Mouse (Mus musculus) neutrophil, adult 5-6 weeks (primary cell): ENCODE measurements around the gene Slc2a2. TPM values are rescaled to one million over a fixed set of nuclear protein-coding genes. Genes with fewer than 3 reads are reported as not detected.
"Not testable (repeated sequence)": the region's sequence is repeated elsewhere in the genome, so short reads cannot be mapped to it uniquely, and the experiment has no call there.

Experiments
- ATAC-seq: fragments of 151-379, 151-347 bp; 2 replicates; pipeline ENCODE4 v1.8.0; 2017; ENCODE audit warnings: mild to moderate bottlenecking, moderate TSS enrichment; ENCODE audit not compliant: insufficient number of reproducible peaks, poor library complexity, low FRiP score, severe bottlenecking; ENCODE audit errors: extremely low read depth
- total RNA-seq: library from RNA; stranded (forward); fragments of 200-1000 nt; gene quantifications from 2 replicates; pipeline ENCODE4 v1.2.3, GENCODE M21; 2017

Gene Slc2a2
- total RNA-seq, 1 experiment from 2014 or later, result not detected

DNA sequence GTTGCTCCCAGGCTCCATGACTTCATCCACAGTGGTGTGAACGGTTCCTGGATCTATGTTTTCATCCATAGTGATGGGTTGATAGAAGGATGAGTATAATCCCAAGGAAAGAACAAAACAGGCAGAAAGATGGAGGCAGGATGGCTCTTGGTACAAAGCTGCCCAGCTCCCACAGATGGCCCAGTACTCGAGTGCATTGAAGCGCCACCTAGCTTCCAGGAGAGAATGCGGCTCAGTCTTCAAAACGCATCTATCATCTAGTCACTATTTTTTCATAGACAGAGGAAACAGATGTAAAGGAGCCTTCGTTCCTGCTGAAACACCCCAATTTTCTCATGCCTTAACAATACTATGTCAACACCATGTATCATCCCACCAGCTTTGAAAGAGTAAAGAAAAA lies 25.8 kb downstream of the Slc2a2 start:
- ATAC-seq, result no peak

DNA sequence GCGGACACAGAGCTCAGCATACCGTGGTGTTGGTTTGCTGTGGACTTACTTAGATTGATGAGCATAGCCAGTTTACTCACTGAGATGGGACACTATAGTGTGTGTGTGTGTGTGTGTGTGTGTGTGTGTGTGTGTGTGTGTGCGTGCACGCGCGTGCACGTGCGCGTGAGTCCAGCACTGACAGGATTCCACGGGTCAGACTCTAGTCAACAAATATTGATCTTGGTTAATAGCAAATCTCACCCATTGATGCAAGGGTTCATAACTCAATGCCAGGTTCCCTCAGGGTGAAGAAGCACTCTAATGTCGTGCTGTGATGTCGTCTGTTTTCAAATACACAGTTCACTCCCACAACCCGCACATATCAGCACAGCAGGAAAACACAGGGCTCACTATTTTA lies 27.5 kb downstream of the Slc2a2 start:
- ATAC-seq, result no peak

DNA sequence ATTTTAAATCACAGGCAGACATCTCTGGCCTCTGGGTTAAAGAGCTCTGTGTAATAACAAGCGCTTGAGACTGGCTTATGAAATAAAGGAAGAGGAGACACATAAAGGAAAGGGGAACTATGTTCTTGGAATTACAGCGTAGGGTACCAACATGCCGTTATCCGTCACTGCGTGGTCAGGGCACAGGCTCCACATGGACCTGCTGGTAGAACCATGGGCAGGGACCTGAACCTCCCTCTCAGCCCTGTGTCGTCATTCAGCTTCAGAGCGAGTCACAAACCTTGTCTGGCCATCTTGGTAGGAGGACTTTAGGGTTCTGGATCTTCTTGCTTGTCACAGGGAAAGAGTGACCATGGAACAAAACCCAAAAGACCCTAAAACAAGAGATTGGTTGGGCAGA lies 28.7 kb downstream of the Slc2a2 start:
- no peak for ATAC-seq

DNA sequence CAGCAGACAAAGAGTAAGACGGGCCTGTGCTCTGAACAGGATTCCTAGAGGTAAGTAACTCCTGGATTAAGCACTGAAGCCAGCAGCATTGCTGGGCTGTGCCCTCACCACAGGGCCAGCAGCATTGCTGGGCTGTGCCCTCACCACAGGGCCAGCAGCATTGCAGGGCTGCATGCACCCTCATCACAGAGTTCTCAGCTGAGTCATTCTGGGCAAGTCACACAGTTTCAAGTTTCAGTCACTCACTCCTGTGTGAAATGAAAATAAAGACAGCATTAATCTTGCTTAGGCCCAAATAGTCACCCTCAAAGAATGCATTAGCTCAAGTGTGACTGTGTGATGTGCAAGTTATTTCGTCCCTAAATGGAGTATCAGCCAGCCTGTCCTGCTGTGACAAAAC lies 37.0 kb downstream of the Slc2a2 start:
- no peak for ATAC-seq

- no peak for ATAC-seq
These were observed 39.3 kb downstream of the Slc2a2 start for GRCm38 (mm10) chr3:28736981-28737380.

DNA sequence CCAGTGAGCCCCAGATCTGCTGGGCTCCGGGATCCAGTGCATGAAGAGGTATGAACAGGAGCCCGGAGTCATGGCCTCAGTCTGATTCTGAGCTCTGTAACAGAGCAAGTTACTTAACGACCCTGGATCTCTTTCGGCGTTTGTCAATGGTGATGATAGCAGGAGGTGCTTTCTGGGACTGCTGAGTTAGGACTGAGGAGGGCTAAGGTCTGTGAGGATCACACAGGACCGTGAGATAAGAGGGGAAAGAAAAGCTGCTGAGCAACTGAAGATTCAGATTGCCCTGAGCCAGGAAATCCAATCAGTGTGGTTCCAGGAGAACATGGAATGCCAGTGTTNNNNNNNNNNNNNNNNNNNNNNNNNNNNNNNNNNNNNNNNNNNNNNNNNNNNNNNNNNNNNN lies 42.6 kb downstream of the Slc2a2 start:
- ATAC-seq, result no peak

- ATAC-seq, result no peak
These were observed 45.5 kb downstream of the Slc2a2 start for GRCm38 (mm10) chr3:28743251-28743650.

DNA sequence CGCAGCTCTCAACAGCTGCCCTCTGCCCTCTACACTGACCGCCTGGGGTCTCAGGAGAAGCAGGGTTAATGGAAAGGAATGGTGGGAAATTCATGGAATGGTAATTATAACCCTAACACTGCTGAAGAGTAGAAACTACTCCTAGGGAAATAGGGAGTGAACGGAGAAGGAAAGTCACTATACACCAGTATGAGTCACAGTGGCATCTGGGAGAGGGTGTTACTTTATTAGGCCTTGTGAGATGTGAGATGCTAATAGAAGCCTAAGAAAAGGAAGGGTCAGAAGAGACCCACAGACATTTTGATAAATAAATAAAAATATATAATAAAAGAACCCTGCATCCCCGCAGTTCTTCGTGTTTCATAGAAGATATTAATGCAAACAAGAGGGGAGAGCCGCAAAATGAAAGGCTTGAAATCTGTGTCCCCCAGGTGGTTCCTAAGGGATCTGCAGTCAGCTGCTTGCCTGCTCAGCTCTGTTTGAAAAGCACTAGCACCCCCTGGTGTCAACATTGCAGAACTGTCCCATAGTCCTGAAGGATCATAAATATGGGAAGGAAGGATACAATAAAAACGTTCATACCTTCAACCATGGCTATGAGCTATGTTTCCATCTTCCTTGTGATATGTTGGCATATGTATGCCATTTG lies 48.3 kb downstream of the Slc2a2 start:
- peak; percentile 75 for ATAC-seq

GRCm38 (mm10) chr3:28748151-28748550 lies 50.4 kb downstream of the Slc2a2 start:
- ATAC-seq, result no peak

- no peak for ATAC-seq
These were observed 51.3 kb downstream of the Slc2a2 start for GRCm38 (mm10) chr3:28748956-28749355.

DNA sequence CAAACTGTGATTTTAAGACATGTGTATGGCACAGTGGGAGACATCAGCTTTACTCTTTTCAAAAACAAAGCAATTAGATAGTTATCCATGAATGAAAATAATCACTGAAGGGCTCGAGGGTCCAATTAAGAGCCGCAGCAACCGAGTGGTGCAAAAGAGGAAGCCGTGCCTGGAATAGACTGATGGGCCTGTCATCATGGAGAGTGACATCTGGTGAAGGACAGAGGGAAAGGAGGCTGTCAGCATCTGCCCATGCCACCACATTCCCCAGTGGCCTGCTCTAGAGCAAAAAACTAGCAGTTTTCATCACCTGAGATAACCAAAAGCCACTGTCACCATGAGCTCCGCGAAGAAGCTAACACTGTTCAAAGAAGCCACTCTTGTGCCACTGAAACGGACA lies 57.8 kb downstream of the Slc2a2 start:
- no peak for ATAC-seq

- ATAC-seq, result no peak
These were observed 63.6 kb downstream of the Slc2a2 start for GRCm38 (mm10) chr3:28761225-28761789.

DNA sequence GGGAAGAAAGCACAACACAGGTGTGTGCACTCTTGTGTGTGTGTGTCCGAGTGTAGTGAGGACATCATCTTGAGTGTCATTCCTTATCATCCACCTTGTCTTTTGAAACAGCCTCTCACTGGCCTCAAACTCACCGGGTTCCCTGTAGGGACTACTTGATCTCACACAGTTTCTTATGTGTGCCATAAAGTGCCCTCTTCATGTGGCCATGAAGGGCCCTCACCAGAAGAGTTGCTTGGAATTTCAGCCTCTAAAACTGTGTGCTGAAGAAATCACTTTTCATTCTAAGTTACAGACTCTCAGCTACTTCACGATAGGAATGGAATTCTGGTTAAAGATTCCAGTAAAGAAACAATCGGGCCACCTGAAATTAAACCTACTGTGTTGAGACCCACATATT lies 69.2 kb downstream of the Slc2a2 start:
- no peak for ATAC-seq

- ATAC-seq, result no peak
These were observed 70.5 kb downstream of the Slc2a2 start for GRCm38 (mm10) chr3:28768222-28768621.

DNA sequence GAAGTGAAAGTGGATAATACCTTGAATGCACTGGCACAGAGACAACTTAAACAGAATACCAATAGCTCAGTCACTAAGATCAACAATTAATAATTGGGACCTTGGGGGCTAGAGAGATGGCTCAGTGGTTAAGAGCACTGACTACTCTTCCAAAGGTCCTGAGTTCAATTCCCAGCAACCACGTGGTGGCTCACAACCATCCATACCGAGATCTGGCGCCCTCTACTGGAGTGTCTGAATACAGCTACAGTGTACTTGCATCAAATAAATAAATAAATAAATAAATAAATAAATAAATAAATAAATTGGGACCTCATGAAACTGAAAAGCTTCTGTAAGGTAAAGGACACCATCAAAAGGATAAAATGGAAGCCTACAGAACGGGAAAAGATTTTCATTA lies 75.2 kb downstream of the Slc2a2 start:
- ATAC-seq, result not testable (repeated sequence)

- no peak for ATAC-seq
These were observed 77.7 kb downstream of the Slc2a2 start for GRCm38 (mm10) chr3:28775361-28775760.

DNA sequence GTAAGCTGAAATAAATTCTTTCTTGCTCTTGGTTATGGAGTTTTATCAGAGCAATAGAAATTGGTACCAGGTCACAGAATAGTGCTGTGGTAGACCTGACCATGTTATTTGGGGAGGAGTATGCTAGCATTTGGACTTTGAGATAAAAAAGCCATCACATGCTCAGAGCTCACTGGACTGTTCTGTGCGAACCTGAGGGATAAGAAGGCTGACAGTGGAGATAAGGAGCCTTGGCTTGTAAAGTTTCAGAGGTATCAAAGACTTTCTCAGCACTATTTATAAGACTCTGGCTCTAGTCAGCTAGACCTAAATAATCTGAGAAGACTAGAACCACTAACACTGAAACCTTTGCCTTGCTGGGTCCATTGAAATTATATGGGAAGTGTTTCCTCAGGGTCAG lies 78.3 kb downstream of the Slc2a2 start:
- no peak for ATAC-seq

DNA sequence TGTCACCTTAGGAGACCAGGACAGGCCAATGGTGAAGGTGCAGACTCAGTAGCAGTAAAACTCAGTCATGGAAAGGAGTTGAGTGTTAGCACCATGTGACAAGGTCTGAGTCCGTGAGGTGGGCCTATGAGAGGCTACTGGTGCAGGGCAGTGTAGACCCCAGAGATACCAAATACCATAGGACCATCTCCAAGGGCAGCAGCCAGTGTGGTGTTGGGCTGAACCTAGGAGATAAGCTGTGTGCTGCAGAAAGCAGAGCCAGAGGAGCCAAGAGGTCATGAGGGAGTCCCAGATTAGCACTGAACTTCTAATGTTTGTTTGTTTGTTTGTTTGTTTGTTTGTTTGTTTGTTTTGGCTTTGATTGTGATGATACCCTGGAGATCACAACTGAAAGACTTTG lies 78.8 kb downstream of the Slc2a2 start:
- no peak for ATAC-seq

DNA sequence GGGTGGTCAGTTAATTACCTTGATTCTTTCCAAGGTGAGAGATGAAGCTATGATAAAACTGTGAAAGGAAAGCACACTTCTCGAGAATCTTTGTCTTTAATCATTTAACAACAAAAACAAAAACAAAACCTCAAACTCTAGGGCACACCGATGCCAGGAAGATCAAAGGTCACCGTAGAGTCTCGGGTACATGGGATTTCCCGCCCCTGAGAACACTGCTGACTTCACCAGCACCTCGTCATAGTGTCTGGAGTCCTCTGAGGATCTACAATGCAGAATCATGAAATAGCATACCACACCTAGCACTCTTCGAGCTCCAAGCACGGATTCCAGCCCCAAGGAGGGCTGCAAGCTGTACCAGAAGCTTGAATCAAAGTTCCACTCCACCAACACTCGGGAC lies 82.8 kb downstream of the Slc2a2 start:
- no peak for ATAC-seq
